Mouse (Mus musculus) forebrain, embryonic 11.5 days (tissue): Measurements from ENCODE around the gene Pdzd3. TPM values are rescaled to one million over a fixed set of nuclear protein-coding genes. Genes with fewer than 3 reads are reported as not detected.
"Not testable (repeated sequence)": the region's sequence is repeated elsewhere in the genome, so short reads cannot be mapped to it uniquely, and the experiment has no call there.

Experiments
- ATAC-seq: fragments of 200-750 bp; cut with Nextera tagmentation; replicated peaks from 2 replicates; pipeline ENCODE4 v1.8.0; 2017; ENCODE audit warnings: moderate TSS enrichment; ENCODE audit not compliant: low FRiP score
- DNase-seq: peaks from one replicate; pipeline ENCODE4 v3.0.0-alpha.2; 2017; ENCODE audit warnings: low spot score
- H3K27ac ChIP-seq: fragments of 300-500 bp; sonication (generic); 2 replicates; pipeline ENCODE4 v1.5.1; 2014; ENCODE audit warnings: low read depth, low read length
- H3K27me3 ChIP-seq: fragments of 300-500 bp; sonication (generic); 2 replicates; pipeline ENCODE4 v1.6.1; 2014; ENCODE audit warnings: mild to moderate bottlenecking, low read length, mixed read lengths; ENCODE audit not compliant: control insufficient read depth, insufficient read depth
- H3K36me3 ChIP-seq: fragments of 300-500 bp; sonication (generic); 2 replicates; pipeline ENCODE4 v1.6.1; 2014; ENCODE audit warnings: mild to moderate bottlenecking, low read length, moderate library complexity, mixed read lengths; ENCODE audit not compliant: control insufficient read depth, insufficient read depth
- H3K4me1 ChIP-seq: fragments of 300-500 bp; sonication (generic); replicated peaks from 2 replicates; pipeline ENCODE4 v1.6.1; 2014; ENCODE audit warnings: low read length, mixed read lengths; ENCODE audit not compliant: control insufficient read depth, insufficient read depth
- H3K4me2 ChIP-seq: fragments of 300-500 bp; sonication (generic); 2 replicates; pipeline ENCODE4 v1.6.1; 2014; ENCODE audit warnings: low read depth, mild to moderate bottlenecking, low read length, moderate library complexity, mixed read lengths; ENCODE audit not compliant: severe bottlenecking
- H3K4me3 ChIP-seq: fragments of 300-500 bp; sonication (generic); 2 replicates; pipeline ENCODE4 v1.5.1; 2014; ENCODE audit warnings: low read depth, low read length
- H3K9ac ChIP-seq: fragments of 300-500 bp; sonication (generic); 2 replicates; pipeline ENCODE4 v1.6.1; 2014; ENCODE audit warnings: low read length
- H3K9me3 ChIP-seq: fragments of 300-500 bp; sonication (generic); 2 replicates; pipeline ENCODE4 v1.6.1; 2016; ENCODE audit warnings: low read length, mixed read lengths; ENCODE audit not compliant: control insufficient read depth
- WGBS: fragments of 180-500 bp; shearing (Covaris S2); extraction: QIAGEN DNeasy Blood & Tissue Kit; methylation state at CpG from one replicate; pipeline ENCODE4 v1.1.7; 2014; 5-methylcytosine and 5-hydroxymethylcytosine counted together
- polyA plus RNA-seq: library from polyadenylated mRNA; unstranded; fragments of >200 nt; fragmentation: Nextera tagmentation; extraction: Ambion mirVana; gene quantifications from 2 replicates; pipeline ENCODE4 v1.2.1, GENCODE M21; 2014

Gene Pdzd3
- 0.16 TPM in 2 replicates for polyA plus RNA-seq

- 88% methylated on average over 10 of the region's 10 CpGs for WGBS
- Histone ChIP-seq H3K27ac (no peak within 1 kb of the TSS), H3K4me1 (peaks cover 11% of the 10 kb centered on the region; the same call in 1 of the 2 replicates), H3K4me3 (no peak within 1 kb of the TSS), H3K36me3 (no peaks in the 10 kb centered on the region), H3K9ac (no peak within 1 kb of the TSS), H3K9me3 (no peaks in the 10 kb centered on the region), H3K27me3 (no peaks in the 10 kb centered on the region), H3K4me2 (no peak within 1 kb of the TSS)
- DNase-seq, result no peak
- ATAC-seq, result no peak
Measured at GRCm38 (mm10) chr9:44251314-44251713, at the start of gene Pdzd3. Gene Pdzd3, minus strand, starts transcription at chr9:44251471.

- WGBS, result 90% methylated on average over 3 of the region's 3 CpGs
Measured at GRCm38 (mm10) chr9:44300001-44300400, 48.7 kb upstream of the Pdzd3 start.

GRCm38 (mm10) chr9:44292490-44292889 is 41.2 kb upstream of the Pdzd3 start:
- Histone ChIP-seq H3K27me3 (no peaks in the 10 kb centered on the region), H3K4me1 (peaks cover 7% of the 10 kb centered on the region; the same call in 1 of the 2 replicates), H3K4me3 (no peak overlapping the region), H3K9me3 (no peaks in the 10 kb centered on the region; the same call in 1 of the 2 replicates), H3K9ac (no peak overlapping the region), H3K27ac (no peak overlapping the region), H3K4me2 (no peak overlapping the region), H3K36me3 (no peaks in the 10 kb centered on the region; the same call in 1 of the 2 replicates)
- 72% methylated on average over 3 of the region's 3 CpGs for WGBS
- no peak for DNase-seq
- no peak for ATAC-seq

More at GRCm38 (mm10) chr9:44300001-44300400, 48.7 kb upstream of the Pdzd3 start:
- H3K27me3 ChIP-seq, ATAC-seq, H3K27ac ChIP-seq, H3K4me1 ChIP-seq, H3K4me2 ChIP-seq, H3K4me3 ChIP-seq, H3K9me3 ChIP-seq, DNase-seq, H3K9ac ChIP-seq: not testable (repeated sequence)
- peaks cover 11% of the 10 kb centered on the region; the same call in 1 of the 2 replicates for H3K36me3 ChIP-seq

- ATAC-seq (no peak), DNase-seq (no peak)
- Histone ChIP-seq H3K36me3 (no peaks in the 10 kb centered on the region), H3K4me2 (peak overlapping the region; percentile 97), H3K9me3 (no peaks in the 10 kb centered on the region; the same call in 1 of the 2 replicates), H3K27ac (no peak overlapping the region), H3K4me3 (peak overlapping the region; percentile 72), H3K4me1 (peaks cover 12% of the 10 kb centered on the region), H3K27me3 (no peaks in the 10 kb centered on the region), H3K9ac (0 out of 2 replicates have a peak overlapping the region, but pooled peaks have one; percentile 80)
- WGBS, result 5% methylated on average over 11 of the region's 11 CpGs
Measured at GRCm38 (mm10) chr9:44288959-44289291, 37.7 kb upstream of the Pdzd3 start.

GRCm38 (mm10) chr9:44288076-44288958 is 37.0 kb upstream of the Pdzd3 start, which contains the start of gene Abcg4:
Gene Abcg4, minus strand, starts transcription at chr9:44288615.
- H3K9ac ChIP-seq, result peak within 1 kb of the TSS; percentile 80
- ATAC-seq (peak; percentile 72), DNase-seq (peak; percentile 73)
- 0 out of 2 replicates have a peak within 1 kb of the TSS, but pooled peaks have one; percentile 18 for H3K27ac ChIP-seq
- peak within 1 kb of the TSS; percentile 72 for H3K4me3 ChIP-seq
- no peaks in the 10 kb centered on the region for H3K27me3 ChIP-seq
- H3K4me2 ChIP-seq, result peak within 1 kb of the TSS; percentile 97
- H3K4me1 ChIP-seq, result peaks cover 12% of the 10 kb centered on the region
- 1% methylated on average over 38 of the region's 38 CpGs for WGBS
- no peaks in the 10 kb centered on the region for H3K36me3 ChIP-seq
- H3K9me3 ChIP-seq, result no peaks in the 10 kb centered on the region; the same call in 1 of the 2 replicates

GRCm38 (mm10) chr9:44287401-44288075 is 36.3 kb upstream of the Pdzd3 start:
- 0 out of 2 replicates have a peak overlapping the region, but pooled peaks have one; percentile 18 for H3K27ac ChIP-seq
- H3K9me3 ChIP-seq, result no peaks in the 10 kb centered on the region; the same call in 1 of the 2 replicates
- DNase-seq (peak; percentile 80), ATAC-seq (peak; percentile 56)
- no peaks in the 10 kb centered on the region for H3K27me3 ChIP-seq
- H3K4me3 ChIP-seq, result peak overlapping the region; percentile 72
- under 1% methylated on average over 46 of the region's 47 CpGs for WGBS
- H3K9ac ChIP-seq, result peak overlapping the region; percentile 80
- H3K4me1 ChIP-seq, result peaks cover 12% of the 10 kb centered on the region
- H3K4me2 ChIP-seq, result peak overlapping the region; percentile 97
- no peaks in the 10 kb centered on the region for H3K36me3 ChIP-seq

GRCm38 (mm10) chr9:44287003-44287400 is 35.7 kb upstream of the Pdzd3 start:
- DNase-seq (no peak), ATAC-seq (no peak)
- Histone ChIP-seq H3K9ac (peak overlapping the region; percentile 80), H3K27me3 (no peaks in the 10 kb centered on the region), H3K36me3 (no peaks in the 10 kb centered on the region), H3K9me3 (no peaks in the 10 kb centered on the region; the same call in 1 of the 2 replicates), H3K4me3 (peak overlapping the region; percentile 72), H3K4me2 (peak overlapping the region; percentile 97), H3K27ac (no peak overlapping the region), H3K4me1 (peaks cover 12% of the 10 kb centered on the region)
- 6% methylated on average over 11 of the region's 11 CpGs for WGBS

- ATAC-seq, result no peak
- Histone ChIP-seq H3K27ac (no peak overlapping the region), H3K27me3 (no peaks in the 10 kb centered on the region), H3K9me3 (no peaks in the 10 kb centered on the region; the same call in 1 of the 2 replicates), H3K36me3 (no peaks in the 10 kb centered on the region), H3K4me3 (no peak overlapping the region), H3K4me2 (no peak overlapping the region; the same call in 1 of the 2 replicates), H3K9ac (no peak overlapping the region), H3K4me1 (peaks cover 12% of the 10 kb centered on the region)
- DNase-seq, result no peak
- 9% methylated on average over 6 of the region's 6 CpGs for WGBS
Measured at GRCm38 (mm10) chr9:44286256-44286850, 35.1 kb upstream of the Pdzd3 start.
